Mouse (Mus musculus): ENCODE measurements around the gene Psmd11. TPM values are rescaled to one million over a fixed set of nuclear protein-coding genes. Genes with fewer than 3 reads are reported as not detected.
"Not testable (repeated sequence)": the region's sequence is repeated elsewhere in the genome, so short reads cannot be mapped to it uniquely, and the experiment has no call there.

The Psmd11 gene
- total and polyA plus RNA-seq, 2 experiments from 2014 or later, result 24.6 to 278 TPM

DNA sequence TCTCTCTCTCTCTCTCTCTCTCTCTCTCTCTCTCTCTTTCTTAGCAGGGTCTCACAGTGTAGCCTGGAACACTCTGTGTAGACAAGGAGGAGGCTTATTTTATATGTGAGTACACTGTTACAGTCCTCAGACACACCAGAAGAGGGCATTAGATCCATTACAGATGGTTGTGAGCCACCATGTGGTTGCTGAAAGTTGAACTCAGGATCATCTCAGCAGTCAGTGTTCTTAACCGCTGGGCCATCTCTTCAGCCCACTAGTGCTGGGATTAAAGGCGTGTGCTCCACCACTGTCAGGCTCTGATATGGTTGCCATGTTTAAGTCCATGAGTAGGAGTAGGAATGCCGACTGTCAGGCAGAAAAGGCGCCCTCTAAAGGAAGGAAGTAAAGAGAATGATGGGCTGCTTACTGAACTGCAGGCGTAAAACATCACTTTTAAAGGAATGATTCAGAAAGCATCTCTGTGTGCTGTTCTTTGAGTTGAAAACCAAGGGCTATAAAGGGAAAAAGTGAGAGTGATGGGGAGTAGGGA lies 3.1 kb upstream of the Psmd11 start:
- Histone ChIP-seq H3K9me3 (ENCODE audit: low read length) (no peaks in the 10 kb centered on the region), H3K4me2 (ENCODE audit: low read depth, low read length, poor library complexity, severe bottlenecking) (no peak overlapping the region), H3K9ac (replicated peaks; ENCODE audit: low read length, poor library complexity, severe bottlenecking) (no peak overlapping the region), H3K4me3 (ENCODE audit: low read depth, low read length) (no peak overlapping the region), H3K27me3 (ENCODE audit: insufficient read depth, low read length) (no peaks in the 10 kb centered on the region), H3K27ac (ENCODE audit: low read depth, low read length) (no peak overlapping the region), H3K4me1 (ENCODE audit: insufficient read depth, low read length) (no peaks in the 10 kb centered on the region), H3K36me3 (ENCODE audit: insufficient read depth, low read length) (no peaks in the 10 kb centered on the region)
- WGBS, result 62% methylated on average over 5 of the region's 5 CpGs
- TF ChIP-seq CTCF (IDR thresholded peaks at IDR 0.05), result peak; percentile 3; the same call in 1 of the 2 replicates
- ATAC-seq (ENCODE audit: low FRiP score) (no peak), DNase-seq (ENCODE audit: low spot score) (no peak)

DNA sequence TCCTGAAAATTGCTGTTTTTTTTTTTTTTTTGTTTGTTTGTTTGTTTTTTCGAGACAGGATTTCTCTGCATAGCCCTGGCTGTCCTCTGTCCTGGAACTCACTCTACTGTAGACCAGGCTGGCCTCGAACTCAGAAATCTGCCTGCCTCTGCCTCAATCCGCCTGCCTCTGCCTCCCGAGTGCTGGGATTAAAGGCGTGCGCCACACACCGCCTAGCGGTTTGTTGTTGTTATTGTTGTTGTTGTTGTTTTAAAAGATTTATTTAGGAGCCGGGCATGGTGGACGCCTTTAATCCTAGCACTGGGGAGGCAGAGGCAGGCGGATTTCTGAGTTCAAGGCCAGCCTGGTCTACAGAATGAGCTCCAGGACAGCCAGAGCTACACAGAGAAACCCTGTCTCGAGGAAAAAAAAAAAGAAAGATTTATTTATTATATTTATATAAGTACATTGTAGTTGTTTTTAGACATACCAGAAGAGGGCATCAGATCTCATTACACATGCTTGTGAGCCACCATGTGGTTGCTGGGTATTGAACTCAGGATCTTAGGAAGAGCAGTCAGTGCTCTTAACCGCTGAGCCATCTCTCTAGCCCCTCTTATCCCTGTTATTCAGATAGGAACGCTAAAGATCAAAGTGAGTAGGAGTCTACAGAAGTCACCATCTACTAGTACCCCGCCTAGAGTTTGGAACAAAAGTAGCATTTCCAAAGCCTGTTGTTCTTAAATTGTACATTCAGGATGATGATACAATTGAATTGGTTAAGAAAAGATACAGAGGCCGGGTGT lies 2.2 kb upstream of the Psmd11 start:
- 80% methylated on average over 16 of the region's 16 CpGs for WGBS
- H3K4me1 ChIP-seq (ENCODE audit: insufficient read depth, low read length); H3K36me3 ChIP-seq (ENCODE audit: insufficient read depth, low read length); H3K4me3 ChIP-seq (ENCODE audit: low read depth, low read length); ATAC-seq (ENCODE audit: low FRiP score); H3K9ac ChIP-seq (replicated peaks; ENCODE audit: low read length, poor library complexity, severe bottlenecking); H3K4me2 ChIP-seq (ENCODE audit: low read depth, low read length, poor library complexity, severe bottlenecking); H3K27ac ChIP-seq (ENCODE audit: low read depth, low read length); DNase-seq (ENCODE audit: low spot score); H3K9me3 ChIP-seq (ENCODE audit: low read length); H3K27me3 ChIP-seq (ENCODE audit: insufficient read depth, low read length): not testable (repeated sequence)

DNA sequence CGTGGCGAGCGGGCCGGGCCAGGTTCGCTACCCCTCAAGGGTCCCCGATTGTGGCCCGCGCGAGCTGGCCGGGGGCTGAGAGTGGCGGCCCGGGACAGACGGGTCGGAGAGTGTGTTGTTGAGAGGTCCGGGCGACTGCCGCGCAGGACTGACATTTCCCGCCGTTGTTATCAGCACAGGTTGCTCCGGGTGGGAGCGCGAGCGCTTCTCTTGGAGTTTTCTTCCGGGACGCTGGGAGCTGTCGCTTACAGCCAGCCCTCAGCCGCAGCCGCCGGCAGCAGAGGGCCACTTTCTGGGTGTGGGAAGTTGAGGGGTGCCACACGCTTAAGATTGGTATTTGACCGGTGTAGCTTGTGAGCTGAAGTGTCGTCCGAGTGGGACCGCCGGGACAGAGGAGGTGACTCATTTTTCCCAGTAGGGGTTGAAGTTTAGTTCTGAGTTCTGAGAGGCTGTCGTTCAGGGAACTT lies 627 bp downstream of the Psmd11 start:
- Histone ChIP-seq H3K27me3 (ENCODE audit: insufficient read depth, low read length) (no peaks in the 10 kb centered on the region), H3K36me3 (ENCODE audit: insufficient read depth, low read length) (peaks cover 6% of the 10 kb centered on the region), H3K9ac (replicated peaks; ENCODE audit: low read length, poor library complexity, severe bottlenecking) (peak overlapping the region; percentile 77), H3K9me3 (ENCODE audit: low read length) (no peaks in the 10 kb centered on the region), H3K4me1 (ENCODE audit: insufficient read depth, low read length) (no peaks in the 10 kb centered on the region), H3K27ac (ENCODE audit: low read depth, low read length) (peak overlapping the region; percentile 73), H3K4me3 (ENCODE audit: low read depth, low read length) (peak overlapping the region; percentile 83), H3K4me2 (ENCODE audit: low read depth, low read length, poor library complexity, severe bottlenecking) (peak overlapping the region; percentile 89)
- TF ChIP-seq CTCF (IDR thresholded peaks at IDR 0.05), result no peak
- peak; percentile 2 for DNase-seq (ENCODE audit: low spot score)
- WGBS, result under 1% methylated on average over 35 of the region's 37 CpGs
- peak; percentile 38; the same call in 1 of the 2 replicates for ATAC-seq (ENCODE audit: low FRiP score)

DNA sequence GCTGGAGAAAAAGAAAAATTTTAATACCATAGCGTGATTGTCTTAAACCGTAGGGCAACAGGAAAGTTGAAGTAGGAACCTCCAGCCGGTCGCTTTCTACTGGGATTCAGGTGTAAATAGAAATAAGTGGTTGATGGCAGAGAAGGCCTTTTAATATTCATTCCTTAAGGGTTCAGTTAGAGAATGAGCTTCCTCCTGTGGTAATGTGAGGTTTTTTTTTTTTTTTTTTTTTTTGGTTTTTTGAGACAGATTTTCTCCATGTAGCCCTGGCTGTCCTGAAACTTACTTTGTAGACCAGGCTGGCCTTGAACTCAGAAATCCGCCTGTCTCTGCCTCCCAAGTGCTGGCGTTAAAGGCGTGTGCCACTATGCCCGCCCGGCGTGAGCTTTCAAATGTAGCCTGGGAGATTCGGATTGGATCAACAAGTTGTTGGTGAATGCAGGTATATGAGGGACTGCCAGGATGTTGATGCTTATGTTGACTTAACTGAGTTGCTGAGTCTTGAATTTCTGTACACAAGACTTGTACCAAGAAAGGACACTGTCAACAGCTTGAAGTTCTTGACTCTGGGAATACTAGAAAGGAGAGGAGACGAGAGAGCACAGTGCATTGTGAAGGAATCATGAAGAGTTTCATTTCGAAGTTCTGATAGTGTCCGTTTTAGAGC lies 1.2 kb downstream of the Psmd11 start:
- peaks cover 6% of the 10 kb centered on the region for H3K36me3 ChIP-seq (ENCODE audit: insufficient read depth, low read length)
- TF ChIP-seq CTCF (IDR thresholded peaks at IDR 0.05), result no peak
- no peak overlapping the region for H3K27ac ChIP-seq (ENCODE audit: low read depth, low read length)
- no peaks in the 10 kb centered on the region for H3K9me3 ChIP-seq (ENCODE audit: low read length)
- H3K27me3 ChIP-seq (ENCODE audit: insufficient read depth, low read length), result no peaks in the 10 kb centered on the region
- 0 out of 2 replicates have a peak overlapping the region, but pooled peaks have one; percentile 77 for H3K9ac ChIP-seq (replicated peaks; ENCODE audit: low read length, poor library complexity, severe bottlenecking)
- DNase-seq (ENCODE audit: low spot score) (no peak), ATAC-seq (ENCODE audit: low FRiP score) (no peak)
- peak overlapping the region; percentile 89 for H3K4me2 ChIP-seq (ENCODE audit: low read depth, low read length, poor library complexity, severe bottlenecking)
- H3K4me3 ChIP-seq (ENCODE audit: low read depth, low read length), result peak overlapping the region; percentile 83
- 66% methylated on average over 14 of the region's 14 CpGs for WGBS
- no peaks in the 10 kb centered on the region for H3K4me1 ChIP-seq (ENCODE audit: insufficient read depth, low read length)

DNA sequence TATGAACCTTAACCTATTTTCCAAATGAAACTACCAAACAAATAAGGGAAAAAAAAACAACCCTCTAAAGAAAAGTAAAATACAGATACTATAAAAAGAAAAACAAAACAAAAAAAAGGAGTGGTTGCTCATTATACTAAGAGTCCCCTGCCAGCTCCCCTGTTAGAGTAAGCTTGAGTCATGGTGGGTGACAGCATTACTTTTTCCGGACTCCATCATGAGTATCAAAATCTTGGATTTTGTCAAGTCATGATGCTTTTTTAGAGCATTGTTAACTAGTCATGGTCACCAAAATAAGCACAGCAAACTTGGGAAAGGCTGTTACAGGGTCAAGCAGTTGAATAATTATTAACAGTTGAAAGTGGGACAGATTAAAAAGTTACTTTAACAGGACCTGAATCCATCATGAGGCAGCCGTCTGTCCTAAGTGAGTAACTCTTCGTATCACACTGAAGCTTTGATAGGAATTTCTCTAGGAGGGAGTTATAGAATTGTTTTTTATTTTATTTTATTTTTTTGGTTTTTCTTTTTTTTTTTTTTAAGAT lies 2.0 kb downstream of the Psmd11 start:
- Histone ChIP-seq H3K9me3 (ENCODE audit: low read length) (no peaks in the 10 kb centered on the region), H3K9ac (replicated peaks; ENCODE audit: low read length, poor library complexity, severe bottlenecking) (no peak overlapping the region), H3K4me1 (ENCODE audit: insufficient read depth, low read length) (no peaks in the 10 kb centered on the region), H3K4me3 (ENCODE audit: low read depth, low read length) (no peak overlapping the region), H3K4me2 (ENCODE audit: low read depth, low read length, poor library complexity, severe bottlenecking) (no peak overlapping the region), H3K27ac (ENCODE audit: low read depth, low read length) (no peak overlapping the region), H3K27me3 (ENCODE audit: insufficient read depth, low read length) (no peaks in the 10 kb centered on the region), H3K36me3 (ENCODE audit: insufficient read depth, low read length) (peaks cover 6% of the 10 kb centered on the region)
- DNase-seq (ENCODE audit: low spot score), result no peak
- no peak for ATAC-seq (ENCODE audit: low FRiP score)
- TF ChIP-seq CTCF (IDR thresholded peaks at IDR 0.05), result no peak
- WGBS, result 96% methylated on average over 3 of the region's 3 CpGs
